Mouse (Mus musculus): ENCODE results near the gene Ankrd13b.

Gene Ankrd13b

GRCm38 (mm10) chr11:77508068-77509021 lies 18.9 kb upstream of the Ankrd13b start:
- DNase-seq, result peak; percentile 88 to 93

GRCm38 (mm10) chr11:77507426-77507825 lies 17.9 kb upstream of the Ankrd13b start:
- DNase-seq, result peak in 1 of 2 experiments; percentile 54

GRCm38 (mm10) chr11:77506941-77507340 lies 17.5 kb upstream of the Ankrd13b start:
- DNase-seq, result peak in 1 of 2 experiments; percentile 37

- peak; percentile 67 to 93 for DNase-seq
Measured at GRCm38 (mm10) chr11:77506273-77506672, 16.8 kb upstream of the Ankrd13b start.

- peak in 1 of 2 experiments; percentile 62 for DNase-seq
Measured at GRCm38 (mm10) chr11:77505291-77505980, 16.0 kb upstream of the Ankrd13b start.

- no peak for DNase-seq
Measured at GRCm38 (mm10) chr11:77504377-77504776, 14.9 kb upstream of the Ankrd13b start.

- peak in 1 of 2 experiments; percentile 59 for DNase-seq
Measured at GRCm38 (mm10) chr11:77503511-77503910, 14.0 kb upstream of the Ankrd13b start.

GRCm38 (mm10) chr11:77502481-77502880 lies 13.0 kb upstream of the Ankrd13b start:
- DNase-seq, result no peak

- no peak for DNase-seq
Measured at GRCm38 (mm10) chr11:77501971-77502370, 12.5 kb upstream of the Ankrd13b start.

GRCm38 (mm10) chr11:77501392-77501791 lies 11.9 kb upstream of the Ankrd13b start:
- peak; percentile 84 to 89 for DNase-seq

- peak in 1 of 2 experiments; percentile 49 for DNase-seq
Measured at GRCm38 (mm10) chr11:77500361-77501325, 11.2 kb upstream of the Ankrd13b start.

GRCm38 (mm10) chr11:77499354-77499753 lies 9.9 kb upstream of the Ankrd13b start:
- DNase-seq, result no peak

- peak in 1 of 2 experiments; percentile 40 for DNase-seq
Measured at GRCm38 (mm10) chr11:77498261-77499139, 9.0 kb upstream of the Ankrd13b start.

- DNase-seq, result peak; percentile 47 to 81
Measured at GRCm38 (mm10) chr11:77497851-77498250, 8.4 kb upstream of the Ankrd13b start.

GRCm38 (mm10) chr11:77497341-77497756 lies 7.9 kb upstream of the Ankrd13b start:
- DNase-seq, result peak; percentile 86 to 89

- no peak for DNase-seq
Measured at GRCm38 (mm10) chr11:77495507-77495906, 6.0 kb upstream of the Ankrd13b start.

GRCm38 (mm10) chr11:77494782-77495181 lies 5.3 kb upstream of the Ankrd13b start:
- DNase-seq, result no peak

- DNase-seq, result no peak
Measured at GRCm38 (mm10) chr11:77494344-77494676, 4.8 kb upstream of the Ankrd13b start.

- peak; percentile 54 to 76 for DNase-seq
Measured at GRCm38 (mm10) chr11:77493512-77494343, 4.2 kb upstream of the Ankrd13b start, which contains the start of gene Git1. Gene Git1, plus strand, starts transcription at chr11:77493562.

GRCm38 (mm10) chr11:77492911-77493332 lies 3.4 kb upstream of the Ankrd13b start:
- peak; percentile 95 to 99 for DNase-seq

Data from kidney, postnatal 25 days (tissue).